Comparison of ENCODE assay signal across 17 mouse cellular contexts in genomic region chr13:98275646-98276045, GRCm38 (mm10). TPM values are rescaled to one million over a fixed set of nuclear protein-coding genes. Genes with fewer than 3 reads are reported as not detected.
DNase-seq lines count a peak whose midpoint lies in the region.
"Had no signal": no experiment of that assay in that cellular context is flagged by ENCODE, and none has a peak within 500 bp of the region (broad histone marks: within the 10 kb centered on the region; RNA-seq: fewer than 3 reads in every experiment).

No protein-coding gene starts in this region.

- DNase-seq in ovary, postnatal 36 days (ENCODE audit: low spot score), result peak; percentile 18
- no peak for DNase-seq in ovary, postnatal 14 days (ENCODE audit: low spot score)
- peak; percentile 43 for DNase-seq in c-Kit-positive CD71-positive TER-119-negative erythroid progenitor cells, embryonic 14.5 days (ENCODE audit: low read depth)
- DNase-seq in heart, postnatal 4 days, result peak; percentile 32
- DNase-seq in cerebellum, postnatal 10 days, result no peak
- DNase-seq in thymus, postnatal 0 days (ENCODE audit: low spot score), result no peak
- DNase-seq in layer of hippocampus, adult 8-10 months (ENCODE audit: low spot score in 2 of 2), result no peak
- DNase-seq in urinary bladder, postnatal 10 days (ENCODE audit: low spot score), result no peak
- DNase-seq: cerebellum, adult 18-20 months; kidney, postnatal 10 days had no signal

RNA-seq across cellular contexts. Expression of gene Gm21976, which starts 4.0 kb away (rescaled TPM):
- not detected for total RNA-seq in heart, postnatal 4 days (2021)
- not detected in 2 replicates for polyA plus RNA-seq in thymus, postnatal 0 days (2015; fragmentation: Nextera tagmentation; extraction: Ambion mirVana)
- total RNA-seq in layer of hippocampus, adult 8-10 months (2022), result not detected
- total RNA-seq: gastrocnemius, postnatal 4 days; left cerebral cortex, adult 8-10 months had no signal
- polyA plus RNA-seq: embryonic facial prominence, embryonic 11.5 days; forebrain, embryonic 14.5 days; lung, embryonic 15.5 days; midbrain, embryonic 13.5 days; neural tube, embryonic 13.5 days had no signal

RNA-seq across cellular contexts. Expression of gene Ankra2, which starts 12.8 kb away (rescaled TPM):
- total RNA-seq in heart, postnatal 4 days (2021), result 10 to 100 TPM; 20.8 to 21.8 TPM
- polyA plus RNA-seq in thymus, postnatal 0 days (2015; fragmentation: Nextera tagmentation; extraction: Ambion mirVana), result 28.4 and 28.5 TPM in 2 replicates
- 10 to 100 TPM; 42.8 to 50.4 (median 49.4) TPM for total RNA-seq in layer of hippocampus, adult 8-10 months (2022)

RNA-seq across cellular contexts. Expression of gene Utp15, which starts 12.8 kb away (rescaled TPM):
- total RNA-seq in heart, postnatal 4 days (2021), result 10 to 100 TPM in 1 of 2 experiments, 1 to 10 TPM in 1; 9.7 to 11.6 TPM
- polyA plus RNA-seq in thymus, postnatal 0 days (2015; fragmentation: Nextera tagmentation; extraction: Ambion mirVana), result 29.8 and 31.7 TPM in 2 replicates
- 10 to 100 TPM; 22.2 to 25.0 (median 24.2) TPM for total RNA-seq in layer of hippocampus, adult 8-10 months (2022)

RNA-seq across cellular contexts. Expression of gene Btf3, which starts 41.2 kb away (rescaled TPM):
- 100 to 1,000 TPM; 291 to 301 TPM for total RNA-seq in heart, postnatal 4 days (2021)
- 813 and 840 TPM in 2 replicates for polyA plus RNA-seq in thymus, postnatal 0 days (2015; fragmentation: Nextera tagmentation; extraction: Ambion mirVana)
- total RNA-seq in layer of hippocampus, adult 8-10 months (2022), result 100 to 1,000 TPM; 157 to 207 (median 184) TPM

Comparison
In these comparisons a context has a peak if more than half of its experiments do, and no peak if none do; other contexts are left out.
1. DNase-seq: peak in ovary, postnatal 36 days (single experiment), c-Kit-positive CD71-positive TER-119-negative erythroid progenitor cells, embryonic 14.5 days (single experiment) and heart, postnatal 4 days (single experiment); none in ovary, postnatal 14 days (single experiment), cerebellum, postnatal 10 days (0 of 2), thymus, postnatal 0 days (single experiment), layer of hippocampus, adult 8-10 months (0 of 2) and urinary bladder, postnatal 10 days (single experiment).